Mouse (Mus musculus): Measurements from ENCODE around the gene Gm20696.

DNA sequence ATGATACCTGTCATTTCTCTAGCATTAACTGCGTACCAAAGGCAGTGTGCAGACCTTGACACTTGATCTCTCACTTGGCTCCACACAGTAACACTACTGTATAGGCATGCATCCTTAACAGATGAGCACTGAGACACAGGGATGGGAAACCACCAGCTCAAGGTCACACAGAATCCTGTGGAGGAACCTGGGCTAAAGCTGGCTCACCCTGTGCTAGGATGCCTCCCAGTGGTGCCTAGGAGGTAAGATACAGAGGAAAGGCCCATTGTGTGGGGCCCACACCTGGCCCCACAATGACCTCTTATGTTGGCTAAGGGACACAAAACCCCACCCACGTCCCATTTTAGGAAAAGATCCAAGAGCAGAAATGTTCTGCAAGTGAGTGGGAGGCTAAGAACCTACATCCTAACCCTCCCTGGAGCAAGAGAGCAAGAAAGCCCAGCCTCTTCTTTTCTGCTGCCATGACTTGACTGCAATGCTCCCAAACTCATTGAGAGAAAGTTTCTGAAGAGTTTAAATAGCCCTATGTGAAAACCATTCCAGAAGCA is 213.9 kb downstream of the Gm20696 start:
- TF ChIP-seq CTCF (IDR thresholded peaks at IDR 0.05; ENCODE audit: low read depth, low read length), result no peak
- TF ChIP-seq POLR2AphosphoS5 (IDR thresholded peaks at IDR 0.05; ENCODE audit: insufficient replicate concordance, low read depth, low read length), result no peak
- TF ChIP-seq TAL1 (conservative IDR thresholded peaks at IDR 0.05; ENCODE audit: low read depth, low read length), result no peak
- no peak for TF ChIP-seq GATA1 (IDR thresholded peaks at IDR 0.05; ENCODE audit: borderline replicate concordance, low read length)
- no peak for TF ChIP-seq GATA2 (IDR thresholded peaks at IDR 0.05; ENCODE audit: borderline replicate concordance, low read depth, low read length)

Measured in G1E (cell line).